Mouse (Mus musculus): Measurements from ENCODE around the gene Klhl5.

DNA sequence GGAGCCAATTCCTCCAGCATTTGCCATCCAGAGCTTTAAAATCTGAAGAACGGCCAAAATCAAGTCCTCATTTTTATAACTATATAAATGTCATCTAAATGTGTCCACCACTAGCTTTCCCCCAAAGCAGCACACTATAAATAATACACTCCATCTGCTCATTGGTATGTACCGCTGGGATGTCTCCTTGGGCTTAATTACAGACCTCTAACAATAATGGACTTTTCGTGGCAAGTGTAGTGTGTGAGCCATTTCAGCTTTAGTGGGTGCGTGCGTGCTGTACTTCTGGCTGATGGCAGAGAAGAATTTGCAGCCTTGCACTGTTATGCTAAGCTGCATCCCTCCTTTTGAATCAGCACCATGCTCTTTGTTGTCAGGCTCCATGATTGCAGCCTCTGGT is 84.3 kb downstream of the Klhl5 start:
- TF ChIP-seq CTCF (IDR thresholded peaks at IDR 0.05; ENCODE audit: low read depth) (no peak), EP300 (IDR thresholded peaks at IDR 0.05; ENCODE audit: low read depth) (no peak)
